Mouse (Mus musculus) heart, adult 2 months (tissue): Measurements from ENCODE around the gene Stk39. TPM values are rescaled to one million over a fixed set of nuclear protein-coding genes. Genes with fewer than 3 reads are reported as not detected.

Experiments
- DNase-seq, 2 experiments: peaks; one replicate each; pipeline ENCODE4 v3.0.0; 2021
- H3K27ac ChIP-seq: fragments of 200-600 bp; 2 replicates; pipeline ENCODE4 v1.8.1; 2022
- H3K27me3 ChIP-seq: fragments of 200-500 bp; 2 replicates; pipeline ENCODE4 v1.6.1; 2012; ENCODE audit warnings: mild to moderate bottlenecking, low read length, inconsistent platforms, mixed read lengths; ENCODE audit not compliant: control insufficient read depth, insufficient read depth
- H3K36me3 ChIP-seq: fragments of 200-500 bp; 2 replicates; pipeline ENCODE4 v1.6.1; 2012; ENCODE audit warnings: low read length, inconsistent platforms; ENCODE audit not compliant: control insufficient read depth, insufficient read depth
- H3K4me1 ChIP-seq: fragments of 200-500 bp; 2 replicates; pipeline ENCODE4 v1.6.1; 2011; ENCODE audit warnings: low read length; ENCODE audit not compliant: control insufficient read depth, insufficient read depth
- H3K4me3 ChIP-seq: fragments of 200-600 bp; 2 replicates; pipeline ENCODE4 v1.8.1; 2022
- H3K79me2 ChIP-seq: fragments of 200-500 bp; replicated peaks from 2 replicates; pipeline ENCODE4 v1.6.1; 2012; ENCODE audit warnings: mild to moderate bottlenecking, inconsistent platforms, low read length, moderate library complexity, mixed read lengths; ENCODE audit not compliant: control insufficient read depth, insufficient read depth
- H3K9ac ChIP-seq: fragments of 200-500 bp; 2 replicates; pipeline ENCODE4 v1.6.1; 2012; ENCODE audit warnings: low read depth, mild to moderate bottlenecking, control low read depth, inconsistent platforms, low read length, mixed read lengths
- CTCF ChIP-seq: fragments of 200-600 bp; IDR thresholded peaks from 2 replicates; pipeline ENCODE4 v1.8.1; 2022; ENCODE audit warnings: antibody characterized with exemption, mild to moderate bottlenecking, moderate library complexity
- EP300 ChIP-seq: fragments of 200-500 bp; IDR thresholded peaks from 2 replicates; pipeline ENCODE4 v1.6.1; 2011; ENCODE audit warnings: low read depth, low read length, control low read depth; ENCODE audit not compliant: insufficient read depth
- POLR2A ChIP-seq: fragments of 200-500 bp; IDR thresholded peaks from 2 replicates; pipeline ENCODE4 v1.6.1; 2011; ENCODE audit warnings: mild to moderate bottlenecking, low read depth, low read length, control low read depth; ENCODE audit not compliant: insufficient read depth
- WGBS: fragments of 180-500 bp; shearing (Covaris S2); methylation state at CpG from one replicate; pipeline ENCODE4 v1.1.7; 2018; 5-methylcytosine and 5-hydroxymethylcytosine counted together
- intact Hi-C: fragments of 180-260 bp; cut with DNase I; formaldehyde crosslinking; loops from one replicate; pipeline ENCODE4 v1.15.1; 2025
- polyA plus RNA-seq: library from polyadenylated mRNA; depleted of rRNA; stranded (reverse); fragments of >200 nt; gene quantifications from 2 replicates; pipeline ENCODE4 v1.2.3, GENCODE M21; 2012
- total RNA-seq, 2 experiments: library from RNA; stranded (reverse); gene quantifications; 2 replicates each; pipeline ENCODE4 v1.2.3; 2021

The Stk39 gene
- total and polyA plus RNA-seq, 3 experiments: 34.2 to 85.2 (median 80.9) TPM

DNA sequence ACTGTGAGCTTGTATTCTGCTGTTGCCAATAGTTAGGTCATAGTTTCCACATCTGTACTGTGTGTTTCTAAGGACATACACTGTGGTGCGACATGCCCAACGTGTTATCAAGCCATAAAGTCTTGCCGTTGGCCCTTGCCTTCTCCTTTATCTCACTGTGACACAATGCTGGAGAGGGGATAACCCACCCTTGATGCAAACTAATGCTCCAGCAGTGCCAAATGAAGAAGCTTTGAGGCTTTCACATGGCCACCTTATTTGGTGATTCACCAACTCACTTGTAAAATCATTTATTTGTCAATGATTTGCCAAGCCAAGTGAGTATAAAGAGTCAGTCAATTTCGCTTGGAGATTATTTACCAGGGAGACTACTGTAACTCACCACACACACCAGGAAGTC is 46.0 kb downstream of the Stk39 start:
- 59% methylated on average over 4 of the region's 4 CpGs for WGBS
- H3K4me1 ChIP-seq: peaks cover 2% of the 10 kb centered on the region; the same call in 1 of the 2 replicates
- TF ChIP-seq CTCF: no peak
- no peak for TF ChIP-seq POLR2A
- TF ChIP-seq EP300: no peak

DNA sequence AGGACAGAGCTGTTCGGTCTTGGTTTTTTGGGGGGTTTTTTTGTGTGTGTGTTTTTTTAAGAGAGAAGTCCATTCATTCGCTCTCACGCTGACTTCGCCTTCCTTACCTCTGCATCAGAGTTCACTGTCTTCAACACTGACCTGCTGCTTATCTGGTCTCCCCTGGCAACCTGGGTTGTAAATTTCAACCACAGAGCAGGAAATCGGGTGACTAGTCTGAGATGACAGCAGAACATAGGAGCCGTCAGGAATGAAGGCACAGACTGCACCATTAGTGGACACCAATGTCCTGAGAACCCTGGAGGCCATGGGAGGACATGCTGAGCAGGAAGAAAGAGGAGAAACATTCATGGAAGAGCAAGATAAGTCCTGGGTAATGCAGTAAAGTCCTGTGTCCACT is 51.1 kb downstream of the Stk39 start:
- intact Hi-C loops: no loop called here
- Histone ChIP-seq H3K4me3 (no peak overlapping the region), H3K9ac (no peak overlapping the region), H3K79me2 (peaks cover 2% of the 10 kb centered on the region; the same call in 1 of the 2 replicates), H3K27me3 (no peaks in the 10 kb centered on the region), H3K36me3 (peaks cover 7% of the 10 kb centered on the region), H3K27ac (no peak overlapping the region), H3K4me1 (peaks cover 6% of the 10 kb centered on the region; the same call in 1 of the 2 replicates)
- WGBS: 60% methylated on average over 6 of the region's 6 CpGs
- DNase-seq: no peak
- TF ChIP-seq EP300 (no peak), POLR2A (no peak), CTCF (no peak)

More for the DNA sequence above, 46.0 kb downstream of the Stk39 start:
- H3K4me3 ChIP-seq: no peak overlapping the region
- no peaks in the 10 kb centered on the region; the same call in 1 of the 2 replicates for H3K36me3 ChIP-seq
- intact Hi-C loops: no loop called here
- H3K27me3 ChIP-seq: no peaks in the 10 kb centered on the region
- no peaks in the 10 kb centered on the region; the same call in 1 of the 2 replicates for H3K79me2 ChIP-seq
- no peak overlapping the region for H3K27ac ChIP-seq
- no peak for DNase-seq
- H3K9ac ChIP-seq: no peak overlapping the region

DNA sequence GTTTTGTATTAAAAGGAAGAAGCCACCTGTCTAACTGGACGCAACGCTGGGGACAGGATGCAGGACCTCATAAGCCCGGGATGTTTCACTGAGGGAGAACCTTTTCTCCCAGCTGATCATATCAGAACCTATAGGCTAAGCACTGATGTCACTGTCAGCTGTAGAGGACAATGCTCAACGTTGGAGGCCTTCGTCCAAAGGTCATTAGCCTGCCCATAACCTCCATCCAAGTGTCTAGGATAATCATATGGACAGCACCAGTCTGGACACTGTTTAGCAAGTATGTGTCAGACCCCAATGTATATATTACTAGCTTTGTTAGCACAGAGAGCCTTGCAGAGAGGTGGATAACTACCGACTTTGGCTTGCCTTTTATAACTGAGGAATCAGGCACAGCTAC is 51.8 kb downstream of the Stk39 start:
- Histone ChIP-seq H3K27me3 (no peaks in the 10 kb centered on the region), H3K79me2 (peaks cover 2% of the 10 kb centered on the region; the same call in 1 of the 2 replicates), H3K27ac (no peak overlapping the region), H3K36me3 (peaks cover 8% of the 10 kb centered on the region), H3K9ac (no peak overlapping the region), H3K4me3 (no peak overlapping the region), H3K4me1 (peaks cover 6% of the 10 kb centered on the region; the same call in 1 of the 2 replicates)
- TF ChIP-seq POLR2A: no peak
- TF ChIP-seq CTCF: no peak
- no peak for TF ChIP-seq EP300
- DNase-seq: no peak
- WGBS: 80% methylated on average over 6 of the region's 6 CpGs
- intact Hi-C loops: no loop called here

DNA sequence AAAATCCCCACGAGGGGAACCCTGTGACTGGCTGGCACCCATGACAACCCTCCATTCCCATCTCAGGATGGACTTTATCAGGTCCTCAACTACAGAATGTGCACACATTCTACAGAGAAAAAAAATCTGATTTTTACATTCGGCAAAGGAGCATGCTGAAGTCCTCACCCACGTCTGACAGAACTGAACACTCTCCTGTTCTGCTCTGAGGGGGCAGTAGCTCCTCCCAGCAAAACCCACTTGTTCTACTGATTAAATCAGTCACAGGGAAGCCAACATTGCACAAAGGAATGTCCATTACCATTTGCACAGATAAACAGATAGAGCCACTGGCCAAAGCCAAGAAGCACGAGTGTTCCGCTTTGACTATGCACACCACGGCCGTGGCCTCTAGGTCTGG is 52.3 kb downstream of the Stk39 start:
- intact Hi-C loops: loop anchor here (5.0 kb wide), 1 partner anchor 42 kb away; no protein-coding TSS in a partner anchor
- no peaks in the 10 kb centered on the region for H3K27me3 ChIP-seq
- peaks cover 8% of the 10 kb centered on the region for H3K36me3 ChIP-seq
- no peak for DNase-seq
- H3K27ac ChIP-seq: no peak overlapping the region
- H3K4me1 ChIP-seq: peaks cover 6% of the 10 kb centered on the region; the same call in 1 of the 2 replicates
- 83% methylated on average over 7 of the region's 7 CpGs for whole genome bisulfite sequencing
- no peak overlapping the region for H3K9ac ChIP-seq
- no peak overlapping the region for H3K4me3 ChIP-seq
- TF ChIP-seq CTCF (no peak), POLR2A (no peak), EP300 (no peak)
- H3K79me2 ChIP-seq: peaks cover 2% of the 10 kb centered on the region; the same call in 1 of the 2 replicates

DNA sequence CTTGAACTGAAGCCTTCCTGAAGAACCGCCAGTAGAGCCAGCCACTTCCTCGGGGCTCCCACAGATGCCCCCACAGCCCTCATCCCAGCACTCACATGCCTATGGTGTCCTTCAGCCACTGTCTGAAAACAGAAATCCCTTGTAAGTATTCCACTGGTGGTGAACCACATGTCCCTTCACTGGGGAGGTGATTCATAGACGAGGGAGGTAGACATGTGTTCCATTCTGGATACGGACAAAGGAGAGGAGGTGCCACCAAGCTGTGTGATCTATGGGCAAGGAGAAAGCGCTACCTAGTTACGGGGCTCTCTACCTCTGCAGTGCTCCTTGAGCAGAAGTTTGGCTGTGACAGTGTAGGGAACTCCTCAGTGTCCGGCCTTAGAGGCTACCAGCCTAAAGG is 52.9 kb downstream of the Stk39 start:
- Histone ChIP-seq H3K79me2 (peaks cover 2% of the 10 kb centered on the region; the same call in 1 of the 2 replicates), H3K4me3 (no peak overlapping the region), H3K27ac (no peak overlapping the region), H3K27me3 (no peaks in the 10 kb centered on the region), H3K9ac (no peak overlapping the region), H3K4me1 (peaks cover 6% of the 10 kb centered on the region; the same call in 1 of the 2 replicates), H3K36me3 (peaks cover 8% of the 10 kb centered on the region)
- no peak for TF ChIP-seq CTCF
- TF ChIP-seq EP300: no peak
- TF ChIP-seq POLR2A: no peak
- WGBS: 90% methylated on average over 7 of the region's 7 CpGs
- intact Hi-C loops: loop anchor here (5.0 kb wide), 1 partner anchor 42 kb away; no protein-coding TSS in a partner anchor
- DNase-seq: no peak

DNA sequence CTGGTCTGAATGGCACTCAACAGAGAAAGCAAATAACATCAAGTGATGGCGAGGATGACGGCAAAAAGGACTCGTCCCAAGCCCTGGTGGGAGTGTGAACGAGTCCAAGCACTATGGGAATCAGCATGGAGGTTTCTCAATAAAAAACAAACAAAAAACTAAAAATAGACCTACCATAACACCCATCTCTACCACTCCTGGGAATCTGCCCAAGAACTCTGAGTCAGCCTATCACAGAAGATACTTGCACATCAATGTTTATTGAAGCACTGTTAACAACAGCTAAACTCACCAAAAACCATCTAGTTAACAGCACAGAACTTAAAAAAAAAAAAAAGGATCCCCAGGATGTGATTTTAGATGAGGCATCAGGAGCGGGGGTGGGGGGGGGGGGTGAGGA is 55.0 kb downstream of the Stk39 start:
- H3K27ac ChIP-seq: no peak overlapping the region; the same call in 1 of the 2 replicates
- no peaks in the 10 kb centered on the region for H3K27me3 ChIP-seq
- H3K4me3 ChIP-seq: no peak overlapping the region
- 51% methylated on average over 5 of the region's 5 CpGs for WGBS
- peaks cover 6% of the 10 kb centered on the region for H3K4me1 ChIP-seq
- H3K9ac ChIP-seq: no peak overlapping the region
- no peak for DNase-seq
- intact Hi-C loops: loop anchor here (5.0 kb wide), 1 partner anchor 40 kb away; no protein-coding TSS in a partner anchor
- 0 out of 2 replicates have a peak, but pooled peaks cover 2% of the 10 kb centered on the region for H3K79me2 ChIP-seq
- TF ChIP-seq CTCF (no peak), EP300 (no peak), POLR2A (no peak)
- H3K36me3 ChIP-seq: peaks cover 14% of the 10 kb centered on the region
